Comparison of ENCODE assay signal across 18 mouse cellular contexts in genomic region chr3:117412896-117413747, GRCm38 (mm10). TPM values are rescaled to one million over a fixed set of nuclear protein-coding genes. Genes with fewer than 3 reads are reported as not detected.
"Had no signal": no experiment of that assay in that cellular context is flagged by ENCODE, and none has a peak within 500 bp of the region (broad histone marks: within the 10 kb centered on the region; RNA-seq: fewer than 3 reads in every experiment).

No protein-coding gene starts in this region.

- DNase-seq: kidney, adult 9 months; kidney, postnatal 10 days; kidney, postnatal 4 days; lung, embryonic 14.5 days; lung, postnatal 10 days; lung, postnatal 4 days; right cerebral cortex, postnatal 14 days; thymus, postnatal 36 days had no signal

- H3K36me3 ChIP-seq: limb, embryonic 10.5 days; liver, embryonic 15.5 days; midbrain, embryonic 15.5 days; neural tube, embryonic 12.5 days had no signal

- H3K4me1 ChIP-seq: limb, embryonic 10.5 days; liver, embryonic 15.5 days; megakaryocyte, embryonic 14.5 days; midbrain, embryonic 15.5 days; neural tube, embryonic 12.5 days had no signal

- H3K9me3 ChIP-seq: limb, embryonic 10.5 days; liver, embryonic 15.5 days; megakaryocyte, embryonic 14.5 days; midbrain, embryonic 15.5 days; neural tube, embryonic 12.5 days had no signal

- H3K4me2 ChIP-seq: liver, embryonic 11.5 days; liver, embryonic 15.5 days; lung, embryonic 14.5 days; midbrain, embryonic 11.5 days; midbrain, embryonic 15.5 days; neural tube, embryonic 12.5 days had no signal

- ATAC-seq: midbrain, embryonic 15.5 days had no signal

- H3K27me3 ChIP-seq: liver, embryonic 15.5 days; megakaryocyte, embryonic 14.5 days; midbrain, embryonic 15.5 days; neural tube, embryonic 12.5 days had no signal

- H3K9ac ChIP-seq: liver, embryonic 15.5 days; lung, embryonic 14.5 days; midbrain, embryonic 15.5 days; neural tube, embryonic 12.5 days had no signal

- H3K27ac ChIP-seq: left cerebral cortex, adult 2 months; limb, embryonic 10.5 days; liver, embryonic 15.5 days; midbrain, embryonic 15.5 days; neural tube, embryonic 12.5 days; stomach, postnatal 0 days had no signal

- H3K4me3 ChIP-seq: left cerebral cortex, adult 2 months; limb, embryonic 10.5 days; liver, embryonic 15.5 days; megakaryocyte, embryonic 14.5 days; midbrain, embryonic 15.5 days; neural tube, embryonic 12.5 days had no signal

RNA-seq across cellular contexts. Expression of gene Plppr4, which starts 52.4 kb away (rescaled TPM):
- total RNA-seq: monocyte, adult 5-6 weeks had no signal
